Mouse (Mus musculus): Measurements from ENCODE around the gene Cbx6. TPM values are rescaled to one million over a fixed set of nuclear protein-coding genes. Genes with fewer than 3 reads are reported as not detected.

Cbx6 gene
- polyA plus RNA-seq, 1 experiment from 2014 or later: 18.1 TPM

Other genes with a start within 250 kb of the Cbx6 start
- 1.2 and 1.4 TPM in 2 replicates for gene Dmc1, start 229.6 kb downstream of the Cbx6 start, polyA plus RNA-seq (2016; fragmentation: Nextera tagmentation; extraction: Ambion mirVana)
- gene Fam227a, start 175.7 kb downstream of the Cbx6 start, polyA plus RNA-seq (2016; fragmentation: Nextera tagmentation; extraction: Ambion mirVana): 2.0 and 2.3 TPM in 2 replicates
- 60.3 and 69.6 TPM in 2 replicates for gene Cby1, start 175.5 kb downstream of the Cbx6 start, polyA plus RNA-seq (2016; fragmentation: Nextera tagmentation; extraction: Ambion mirVana)
- gene Tomm22, start 163.8 kb downstream of the Cbx6 start, polyA plus RNA-seq (2016; fragmentation: Nextera tagmentation; extraction: Ambion mirVana): 250 and 258 TPM in 2 replicates
- gene Josd1, start 146.8 kb downstream of the Cbx6 start, polyA plus RNA-seq (2016; fragmentation: Nextera tagmentation; extraction: Ambion mirVana): 22.9 and 23.9 TPM in 2 replicates
- 47.7 and 51.6 TPM in 2 replicates for gene Gtpbp1, start 143.8 kb downstream of the Cbx6 start, polyA plus RNA-seq (2016; fragmentation: Nextera tagmentation; extraction: Ambion mirVana)
- gene Sun2, start 92.2 kb downstream of the Cbx6 start, polyA plus RNA-seq (2016; fragmentation: Nextera tagmentation; extraction: Ambion mirVana): 2.4 and 3.4 TPM in 2 replicates
- gene Dnal4, start 56.8 kb downstream of the Cbx6 start, polyA plus RNA-seq (2016; fragmentation: Nextera tagmentation; extraction: Ambion mirVana): 66.3 and 68.6 TPM in 2 replicates
- gene Nptxr, start 29.9 kb downstream of the Cbx6 start, polyA plus RNA-seq (2016; fragmentation: Nextera tagmentation; extraction: Ambion mirVana): 1.8 and 2.2 TPM in 2 replicates
- not detected in 2 replicates for gene Npcd, start 451 bp downstream of the Cbx6 start, polyA plus RNA-seq (2016; fragmentation: Nextera tagmentation; extraction: Ambion mirVana)
- gene Apobec3, start 57.0 kb upstream of the Cbx6 start, polyA plus RNA-seq (2016; fragmentation: Nextera tagmentation; extraction: Ambion mirVana): 7.7 and 8.4 TPM in 2 replicates
- 2.1 and 2.4 TPM in 2 replicates for gene Cbx7, start 136.4 kb upstream of the Cbx6 start, polyA plus RNA-seq (2016; fragmentation: Nextera tagmentation; extraction: Ambion mirVana)
- 1.4 and 1.6 TPM in 2 replicates for gene Pdgfb, start 180.3 kb upstream of the Cbx6 start, polyA plus RNA-seq (2016; fragmentation: Nextera tagmentation; extraction: Ambion mirVana)